Mouse (Mus musculus) myocyte (in vitro differentiated cells): ENCODE results near the gene Tpm1.

Source experiments
- CEBPB ChIP-seq: IDR thresholded peaks from 2 replicates; pipeline ENCODE4 v1.6.1; 2011; ENCODE audit warnings: mild to moderate bottlenecking, moderate library complexity; ENCODE audit not compliant: poor library complexity, insufficient read depth, severe bottlenecking
- E2F4 ChIP-seq: IDR thresholded peaks from one replicate; pipeline ENCODE4 v1.6.1; 2011; ENCODE audit warnings: mild to moderate bottlenecking, control low read depth, moderate library complexity; ENCODE audit not compliant: insufficient read depth
- MAX ChIP-seq: IDR thresholded peaks from one replicate; pipeline ENCODE4 v1.6.1; 2011; ENCODE audit warnings: low read depth, mild to moderate bottlenecking, control low read depth
- MYOD1 ChIP-seq, 3 experiments: IDR thresholded peaks; one replicate each; pipeline ENCODE4 v1.6.1; 2011; ENCODE audit warnings: control low read depth in 2 of 3, low read depth in 2 of 3, mild to moderate bottlenecking in 2 of 3, moderate library complexity in 1 of 3; ENCODE audit not compliant: insufficient read length in 2 of 3, control insufficient read depth in 1 of 3
- MYOG ChIP-seq, 3 experiments: IDR thresholded peaks; one replicate each; pipeline ENCODE4 v1.6.1; 2011; ENCODE audit warnings: control low read depth in 2 of 3, low read depth in 2 of 3, mild to moderate bottlenecking in 2 of 3; ENCODE audit not compliant: insufficient read length in 2 of 3, control insufficient read depth in 1 of 3, insufficient read depth in 1 of 3
- POLR2A ChIP-seq: IDR thresholded peaks from one replicate; pipeline ENCODE4 v1.6.1; 2011; ENCODE audit warnings: low read depth, mild to moderate bottlenecking, control low read depth, moderate library complexity; ENCODE audit not compliant: insufficient read length
- POLR2AphosphoS2 ChIP-seq: IDR thresholded peaks from one replicate; pipeline ENCODE4 v1.6.1; 2011; ENCODE audit warnings: low read depth, control low read depth; ENCODE audit not compliant: insufficient read length
- REST ChIP-seq: IDR thresholded peaks from one replicate; pipeline ENCODE4 v1.6.1; 2011; ENCODE audit warnings: mild to moderate bottlenecking, control low read depth, moderate library complexity; ENCODE audit not compliant: insufficient read depth, insufficient read length
- SRF ChIP-seq: IDR thresholded peaks from one replicate; pipeline ENCODE4 v1.6.1; 2011; ENCODE audit warnings: low read depth; ENCODE audit not compliant: control insufficient read depth, insufficient read length
- TCF12 ChIP-seq: IDR thresholded peaks from one replicate; pipeline ENCODE4 v1.6.1; 2011; ENCODE audit warnings: mild to moderate bottlenecking, control low read depth; ENCODE audit not compliant: poor library complexity, insufficient read depth, severe bottlenecking
- USF1 ChIP-seq: IDR thresholded peaks from one replicate; pipeline ENCODE4 v1.6.1; 2011; ENCODE audit warnings: low read depth, mild to moderate bottlenecking, control low read depth, moderate library complexity

- TF ChIP-seq CEBPB (no peak), REST (no peak), MAX (no peak), POLR2A (no peak), E2F4 (no peak), POLR2AphosphoS2 (no peak), SRF (no peak), USF1 (no peak), TCF12 (no peak), MYOD1 (IDR thresholded peaks at IDR 0.05; ENCODE audit: control insufficient read depth in 1 of 3, insufficient read length in 2 of 3, low read depth in 2 of 3) (no peak), MYOG (IDR thresholded peaks at IDR 0.05; ENCODE audit: control insufficient read depth in 1 of 3, insufficient read depth in 1 of 3, insufficient read length in 2 of 3, low read depth in 2 of 3) (no peak)
Measured at GRCm38 (mm10) chr9:66974721-66975225, 74.4 kb downstream of the Tpm1 start.
